Mouse (Mus musculus): ENCODE data around the gene Men1. TPM values are rescaled to one million over a fixed set of nuclear protein-coding genes. Genes with fewer than 3 reads are reported as not detected.
A peak's percentile ranks its signal among the peaks of the same experiment; 100 is the strongest.

The Men1 gene
- polyA plus RNA-seq, 1 experiment, result 57.2 TPM

DNA sequence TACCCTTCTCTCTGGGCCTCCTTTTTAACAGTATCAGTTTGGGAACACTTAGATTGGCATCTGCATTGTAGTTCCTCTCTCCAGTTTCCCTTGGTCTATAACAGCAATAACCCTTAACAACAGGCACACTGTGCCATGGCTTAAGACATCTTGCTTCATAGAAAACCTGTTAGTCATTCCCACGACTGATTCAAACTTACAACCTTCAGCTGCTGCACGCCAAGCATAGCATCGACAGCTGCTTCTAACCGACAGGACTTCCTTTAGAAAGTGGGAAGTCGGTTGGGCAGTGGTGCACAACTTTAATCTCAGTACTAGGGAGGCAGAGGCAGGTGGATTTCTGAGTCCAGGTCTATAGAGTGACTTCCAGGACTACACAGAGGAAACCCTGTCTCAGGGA is 3.6 kb upstream of the Men1 start:
- WGBS, result 4% methylated on average over 5 of the region's 5 CpGs
- TF ChIP-seq POLR2A (IDR thresholded peaks at IDR 0.05; ENCODE audit: low read depth, low read length) (no peak), CTCF (IDR thresholded peaks at IDR 0.05; ENCODE audit: extremely low read depth, insufficient read depth, insufficient read length, insufficient replicate concordance) (no peak)
- no peaks in the 10 kb centered on the region for H3K27me3 ChIP-seq (ENCODE audit: control insufficient read depth, insufficient read depth, low read length)
- DNase-seq (ENCODE audit: low read depth in 1 of 2, low spot score in 2 of 2), result no peak
- peak overlapping the region; percentile 27; the same call in 1 of the 2 replicates for H3K27ac ChIP-seq (ENCODE audit: insufficient read depth, low read length)
- no peaks in the 10 kb centered on the region for H3K36me3 ChIP-seq (ENCODE audit: control insufficient read depth, insufficient read depth, low read length)
- H3K4me1 ChIP-seq (ENCODE audit: control insufficient read depth, insufficient read depth, insufficient read length), result peaks cover 16% of the 10 kb centered on the region; the same call in 1 of the 2 replicates
- no peak overlapping the region for H3K4me3 ChIP-seq (ENCODE audit: extremely low read depth, insufficient read depth, insufficient read length)

- peak overlapping the region; percentile 27; the same call in 1 of the 2 replicates for H3K27ac ChIP-seq (ENCODE audit: insufficient read depth, low read length)
- WGBS, result 23% methylated on average over 13 of the region's 13 CpGs
Measured at GRCm38 (mm10) chr19:6331719-6332516, 2.9 kb upstream of the Men1 start.

DNA sequence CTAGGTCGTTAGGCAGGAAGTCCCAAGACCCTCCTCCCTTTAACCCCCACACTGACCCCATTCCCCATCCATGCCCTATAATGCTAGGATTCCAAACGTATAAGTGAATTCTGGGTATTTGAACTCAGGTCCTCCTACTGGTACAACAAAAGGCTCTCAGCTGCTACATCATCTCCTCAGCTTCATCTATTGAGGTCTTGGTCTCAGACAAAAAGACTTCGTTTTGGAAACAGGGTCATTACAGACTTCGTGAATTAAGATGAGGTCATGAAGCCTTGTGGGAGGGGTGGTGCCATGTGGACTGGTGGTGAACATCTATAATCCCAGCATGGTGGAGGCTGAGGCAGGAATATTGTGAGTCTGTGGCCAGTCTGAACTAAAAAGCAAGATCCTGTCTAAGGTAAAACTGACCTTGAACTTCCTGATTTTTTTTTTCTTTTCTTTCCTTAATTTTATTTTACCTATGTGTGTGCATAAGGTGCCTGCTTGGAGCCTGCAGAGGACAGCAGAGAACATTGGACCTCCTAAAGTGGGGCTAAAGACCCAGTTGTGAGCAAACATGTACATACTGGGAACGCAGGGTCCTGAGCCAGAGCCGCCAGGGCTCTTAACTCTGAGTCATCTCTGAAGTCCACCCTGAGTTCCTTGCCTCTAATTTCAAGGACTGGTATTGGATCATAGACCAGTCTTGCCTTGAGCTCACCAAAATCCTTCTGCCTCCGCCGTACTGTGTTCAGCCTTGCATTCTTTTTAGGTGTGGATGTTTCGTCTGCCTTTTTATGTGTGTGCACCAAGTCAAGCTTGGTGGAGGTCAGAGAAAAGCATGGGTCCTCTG is 801 bp upstream of the Men1 start:
- WGBS, result 70% methylated on average over 9 of the region's 9 CpGs
- no peaks in the 10 kb centered on the region for H3K27me3 ChIP-seq (ENCODE audit: control insufficient read depth, insufficient read depth, low read length)
- peaks cover 19% of the 10 kb centered on the region; the same call in 1 of the 2 replicates for H3K4me1 ChIP-seq (ENCODE audit: control insufficient read depth, insufficient read depth, insufficient read length)
- peak overlapping the region; percentile 25; the same call in 1 of the 2 replicates for H3K4me3 ChIP-seq (ENCODE audit: extremely low read depth, insufficient read depth, insufficient read length)
- no peak for TF ChIP-seq CTCF (IDR thresholded peaks at IDR 0.05; ENCODE audit: extremely low read depth, insufficient read depth, insufficient read length, insufficient replicate concordance)
- TF ChIP-seq POLR2A (IDR thresholded peaks at IDR 0.05; ENCODE audit: low read depth, low read length), result no peak
- no peak for DNase-seq (ENCODE audit: low read depth in 1 of 2, low spot score in 2 of 2)
- H3K27ac ChIP-seq (ENCODE audit: insufficient read depth, low read length), result peak overlapping the region; percentile 50
- H3K36me3 ChIP-seq (ENCODE audit: control insufficient read depth, insufficient read depth, low read length), result peaks cover 6% of the 10 kb centered on the region

More at GRCm38 (mm10) chr19:6331719-6332516, 2.9 kb upstream of the Men1 start:
- peak; percentile 58 to 67 for DNase-seq (ENCODE audit: low read depth in 1 of 2, low spot score in 2 of 2)
- no peaks in the 10 kb centered on the region for H3K27me3 ChIP-seq (ENCODE audit: control insufficient read depth, insufficient read depth, low read length)
- peaks cover 19% of the 10 kb centered on the region; the same call in 1 of the 2 replicates for H3K4me1 ChIP-seq (ENCODE audit: control insufficient read depth, insufficient read depth, insufficient read length)
- TF ChIP-seq POLR2A (IDR thresholded peaks at IDR 0.05; ENCODE audit: low read depth, low read length) (no peak), CTCF (IDR thresholded peaks at IDR 0.05; ENCODE audit: extremely low read depth, insufficient read depth, insufficient read length, insufficient replicate concordance) (peak; percentile 65; the same call in 1 of the 2 replicates)
- no peak overlapping the region for H3K4me3 ChIP-seq (ENCODE audit: extremely low read depth, insufficient read depth, insufficient read length)
- H3K36me3 ChIP-seq (ENCODE audit: control insufficient read depth, insufficient read depth, low read length), result no peaks in the 10 kb centered on the region

DNA sequence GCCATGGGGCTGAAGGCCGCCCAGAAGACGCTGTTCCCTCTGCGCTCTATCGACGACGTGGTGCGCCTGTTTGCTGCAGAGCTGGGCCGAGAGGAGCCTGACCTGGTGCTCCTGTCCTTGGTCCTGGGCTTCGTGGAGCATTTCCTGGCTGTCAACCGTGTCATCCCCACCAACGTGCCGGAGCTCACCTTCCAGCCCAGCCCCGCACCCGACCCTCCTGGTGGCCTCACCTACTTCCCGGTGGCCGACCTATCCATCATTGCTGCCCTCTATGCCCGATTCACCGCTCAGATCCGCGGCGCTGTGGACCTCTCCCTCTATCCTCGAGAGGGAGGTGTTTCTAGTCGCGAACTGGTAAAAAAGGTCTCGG is 664 bp downstream of the Men1 start:
- peaks cover 23% of the 10 kb centered on the region; the same call in 1 of the 2 replicates for H3K4me1 ChIP-seq (ENCODE audit: control insufficient read depth, insufficient read depth, insufficient read length)
- TF ChIP-seq CTCF (IDR thresholded peaks at IDR 0.05; ENCODE audit: extremely low read depth, insufficient read depth, insufficient read length, insufficient replicate concordance) (no peak), POLR2A (IDR thresholded peaks at IDR 0.05; ENCODE audit: low read depth, low read length) (no peak)
- DNase-seq (ENCODE audit: low read depth in 1 of 2, low spot score in 2 of 2), result no peak
- H3K4me3 ChIP-seq (ENCODE audit: extremely low read depth, insufficient read depth, insufficient read length), result peak overlapping the region; percentile 69
- H3K27me3 ChIP-seq (ENCODE audit: control insufficient read depth, insufficient read depth, low read length), result no peaks in the 10 kb centered on the region
- 2% methylated on average over 25 of the region's 25 CpGs for WGBS
- H3K36me3 ChIP-seq (ENCODE audit: control insufficient read depth, insufficient read depth, low read length), result peaks cover 6% of the 10 kb centered on the region
- no peak overlapping the region for H3K27ac ChIP-seq (ENCODE audit: insufficient read depth, low read length)

- DNase-seq (ENCODE audit: low read depth in 1 of 2, low spot score in 2 of 2), result no peak
- WGBS, result 96% methylated on average over 10 of the region's 10 CpGs
- Histone ChIP-seq H3K4me3 (ENCODE audit: extremely low read depth, insufficient read depth, insufficient read length) (no peak overlapping the region), H3K36me3 (ENCODE audit: control insufficient read depth, insufficient read depth, low read length) (peaks cover 6% of the 10 kb centered on the region), H3K27me3 (ENCODE audit: control insufficient read depth, insufficient read depth, low read length) (no peaks in the 10 kb centered on the region), H3K4me1 (ENCODE audit: control insufficient read depth, insufficient read depth, insufficient read length) (peaks cover 19% of the 10 kb centered on the region; the same call in 1 of the 2 replicates), H3K27ac (ENCODE audit: insufficient read depth, low read length) (no peak overlapping the region)
- no peak for TF ChIP-seq POLR2A (IDR thresholded peaks at IDR 0.05; ENCODE audit: low read depth, low read length)
- TF ChIP-seq CTCF (IDR thresholded peaks at IDR 0.05; ENCODE audit: extremely low read depth, insufficient read depth, insufficient read length, insufficient replicate concordance), result no peak
Measured at GRCm38 (mm10) chr19:6336920-6337319, 2.1 kb downstream of the Men1 start.

DNA sequence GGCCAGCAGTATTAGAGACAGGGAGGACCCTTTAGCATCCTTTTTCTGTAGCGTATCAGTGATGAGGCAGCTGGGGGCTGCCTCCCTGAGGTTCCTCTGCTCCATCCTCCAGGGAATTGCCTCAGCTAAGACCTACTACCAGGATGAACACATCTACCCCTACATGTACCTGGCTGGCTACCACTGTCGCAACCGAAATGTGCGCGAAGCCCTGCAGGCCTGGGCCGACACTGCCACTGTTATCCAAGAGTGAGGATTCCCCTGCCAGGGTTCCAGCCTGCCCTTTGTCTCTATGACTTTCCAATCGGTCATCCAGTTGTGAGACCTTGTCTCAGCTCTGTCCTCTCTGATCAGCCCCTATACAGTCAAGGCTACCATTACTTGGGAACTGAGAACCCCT is 3.4 kb downstream of the Men1 start:
- Histone ChIP-seq H3K4me3 (ENCODE audit: extremely low read depth, insufficient read depth, insufficient read length) (no peak overlapping the region), H3K27me3 (ENCODE audit: control insufficient read depth, insufficient read depth, low read length) (no peaks in the 10 kb centered on the region), H3K36me3 (ENCODE audit: control insufficient read depth, insufficient read depth, low read length) (peaks cover 7% of the 10 kb centered on the region), H3K27ac (ENCODE audit: insufficient read depth, low read length) (no peak overlapping the region), H3K4me1 (ENCODE audit: control insufficient read depth, insufficient read depth, insufficient read length) (peaks cover 29% of the 10 kb centered on the region; the same call in 1 of the 2 replicates)
- WGBS, result 92% methylated on average over 7 of the region's 7 CpGs
- DNase-seq (ENCODE audit: low read depth in 1 of 2, low spot score in 2 of 2), result no peak
- TF ChIP-seq POLR2A (IDR thresholded peaks at IDR 0.05; ENCODE audit: low read depth, low read length), result no peak
- TF ChIP-seq CTCF (IDR thresholded peaks at IDR 0.05; ENCODE audit: extremely low read depth, insufficient read depth, insufficient read length, insufficient replicate concordance), result no peak
